Mouse (Mus musculus): ENCODE results near the gene Socs2.

The Socs2 gene

GRCm38 (mm10) chr10:95356711-95357110 is 60.3 kb downstream of the Socs2 start:
- intact Hi-C loops (cut with DNase I), result no loop called here

GRCm38 (mm10) chr10:95355678-95356268 is 61.2 kb downstream of the Socs2 start:
- intact Hi-C loops (cut with DNase I), result no loop called here

- intact Hi-C loops (cut with DNase I), result no loop called here
Measured at GRCm38 (mm10) chr10:95354673-95355072, 62.3 kb downstream of the Socs2 start.

- intact Hi-C loops (cut with DNase I), result no loop called here
Measured at GRCm38 (mm10) chr10:95354047-95354446, 62.9 kb downstream of the Socs2 start.

- intact Hi-C loops (cut with DNase I), result no loop called here
Measured at GRCm38 (mm10) chr10:95348457-95348856, 68.5 kb downstream of the Socs2 start.

GRCm38 (mm10) chr10:95347776-95348175 is 69.2 kb downstream of the Socs2 start:
- intact Hi-C loops (cut with DNase I), result no loop called here

- intact Hi-C loops (cut with DNase I), result no loop called here
Measured at GRCm38 (mm10) chr10:95342833-95343590, 74.0 kb downstream of the Socs2 start.

GRCm38 (mm10) chr10:95340676-95341075 is 76.3 kb downstream of the Socs2 start:
- intact Hi-C loops (cut with DNase I), result no loop called here

GRCm38 (mm10) chr10:95337589-95337988 is 79.4 kb downstream of the Socs2 start:
- intact Hi-C loops (cut with DNase I), result no loop called here

GRCm38 (mm10) chr10:95336781-95337544 is 80.0 kb downstream of the Socs2 start:
- intact Hi-C loops (cut with DNase I), result no loop called here

Measured in adrenal gland (tissue).